In genomic region chrX:121301915-121302314, GRCm38 (mm10) we compare ENCODE assay signal across 20 mouse cellular contexts.
DNase-seq lines count a peak whose midpoint lies in the region; ATAC-seq and TF ChIP-seq lines count a peak whose summit lies in the region.
"Had no signal": no experiment of that assay in that cellular context is flagged by ENCODE, and none has a peak within 500 bp of the region (broad histone marks: within the 10 kb centered on the region; RNA-seq: fewer than 3 reads in every experiment).

No protein-coding gene starts in this region.

- TF ChIP-seq CTCF in hindbrain, postnatal 0 days (IDR thresholded peaks at IDR 0.05; ENCODE audit: low read depth) = no peak

- whole genome bisulfite sequencing in hindbrain, postnatal 0 days = 53% methylated on average over 6 of the region's 6 CpGs
- WGBS in hindbrain, embryonic 16.5 days = 53% methylated on average over 6 of the region's 6 CpGs
- WGBS in limb, embryonic 12.5 days = 40% methylated on average over 6 of the region's 6 CpGs
- 78% methylated on average over 6 of the region's 6 CpGs for whole genome bisulfite sequencing in limb, embryonic 10.5 days
- 43% methylated on average over 6 of the region's 6 CpGs for WGBS in intestine, embryonic 16.5 days

- no peak overlapping the region for H3K4me2 ChIP-seq in hindbrain, postnatal 0 days (ENCODE audit: low read depth, low read length)
- no peak overlapping the region for H3K4me2 ChIP-seq in hindbrain, embryonic 16.5 days (ENCODE audit: low read length)
- no peak overlapping the region for H3K4me2 ChIP-seq in limb, embryonic 12.5 days
- H3K4me2 ChIP-seq in intestine, embryonic 16.5 days (ENCODE audit: low read depth, low read length) = no peak overlapping the region
- H3K4me2 ChIP-seq: embryonic facial prominence, embryonic 15.5 days; hindbrain, embryonic 15.5 days had no signal

- H3K4me3 ChIP-seq in hindbrain, postnatal 0 days (ENCODE audit: low read length) = no peak overlapping the region
- H3K4me3 ChIP-seq in hindbrain, embryonic 16.5 days (ENCODE audit: low read length) = no peak overlapping the region
- no peak overlapping the region for H3K4me3 ChIP-seq in limb, embryonic 12.5 days (replicated peaks)
- no peak overlapping the region for H3K4me3 ChIP-seq in limb, embryonic 10.5 days
- H3K4me3 ChIP-seq in intestine, embryonic 16.5 days (ENCODE audit: low read length) = no peak overlapping the region
- H3K4me3 ChIP-seq: embryonic facial prominence, embryonic 15.5 days; hindbrain, embryonic 15.5 days; megakaryocyte, embryonic 14.5 days had no signal

- no peak for ATAC-seq in hindbrain, postnatal 0 days
- ATAC-seq in hindbrain, embryonic 16.5 days = no peak
- peak; percentile 66; the same call in 1 of the 2 replicates for ATAC-seq in limb, embryonic 12.5 days (ENCODE audit: insufficient number of reproducible peaks, insufficient read depth, low FRiP score, low TSS enrichment, low read depth)
- peak; percentile 80 for ATAC-seq in intestine, embryonic 16.5 days
- ATAC-seq: liver, postnatal 0 days; midbrain, embryonic 16.5 days had no signal

- no peaks in the 10 kb centered on the region for H3K27me3 ChIP-seq in hindbrain, postnatal 0 days (ENCODE audit: insufficient read depth, low read length)
- no peaks in the 10 kb centered on the region for H3K27me3 ChIP-seq in hindbrain, embryonic 16.5 days (replicated peaks; ENCODE audit: control insufficient read depth, insufficient read depth, low read length)
- H3K27me3 ChIP-seq in limb, embryonic 12.5 days = no peaks in the 10 kb centered on the region
- no peaks in the 10 kb centered on the region for H3K27me3 ChIP-seq in limb, embryonic 10.5 days (ENCODE audit: low read depth, poor library complexity, severe bottlenecking)
- no peaks in the 10 kb centered on the region for H3K27me3 ChIP-seq in intestine, embryonic 16.5 days (replicated peaks; ENCODE audit: control insufficient read depth, insufficient read depth, low read length)
- H3K27me3 ChIP-seq: embryonic facial prominence, embryonic 15.5 days; hindbrain, embryonic 15.5 days; megakaryocyte, embryonic 14.5 days had no signal

- no peaks in the 10 kb centered on the region for H3K9me3 ChIP-seq in hindbrain, postnatal 0 days (ENCODE audit: low read length)
- H3K9me3 ChIP-seq in hindbrain, embryonic 16.5 days (ENCODE audit: control insufficient read depth, low read length) = no peaks in the 10 kb centered on the region
- H3K9me3 ChIP-seq in limb, embryonic 12.5 days = no peaks in the 10 kb centered on the region
- no peaks in the 10 kb centered on the region for H3K9me3 ChIP-seq in limb, embryonic 10.5 days (replicated peaks)
- H3K9me3 ChIP-seq in intestine, embryonic 16.5 days (ENCODE audit: control insufficient read depth, low read length) = no peaks in the 10 kb centered on the region
- H3K9me3 ChIP-seq: embryonic facial prominence, embryonic 15.5 days; hindbrain, embryonic 15.5 days; megakaryocyte, embryonic 14.5 days had no signal

- H3K36me3 ChIP-seq in hindbrain, postnatal 0 days (ENCODE audit: insufficient read depth, low read length) = no peaks in the 10 kb centered on the region
- H3K36me3 ChIP-seq in hindbrain, embryonic 16.5 days (ENCODE audit: control insufficient read depth, insufficient read depth, low read length) = no peaks in the 10 kb centered on the region
- H3K36me3 ChIP-seq in limb, embryonic 12.5 days = no peaks in the 10 kb centered on the region
- no peaks in the 10 kb centered on the region for H3K36me3 ChIP-seq in limb, embryonic 10.5 days
- no peaks in the 10 kb centered on the region for H3K36me3 ChIP-seq in intestine, embryonic 16.5 days (ENCODE audit: control insufficient read depth, insufficient read depth, low read length)
- H3K36me3 ChIP-seq: embryonic facial prominence, embryonic 15.5 days; hindbrain, embryonic 15.5 days had no signal

- no peak overlapping the region for H3K9ac ChIP-seq in hindbrain, postnatal 0 days (replicated peaks; ENCODE audit: low read length)
- H3K9ac ChIP-seq in hindbrain, embryonic 16.5 days (ENCODE audit: low read depth, low read length) = no peak overlapping the region
- no peak overlapping the region for H3K9ac ChIP-seq in limb, embryonic 12.5 days (replicated peaks)
- no peak overlapping the region for H3K9ac ChIP-seq in intestine, embryonic 16.5 days (ENCODE audit: low read depth, low read length)
- H3K9ac ChIP-seq: embryonic facial prominence, embryonic 15.5 days; hindbrain, embryonic 15.5 days; liver, postnatal 0 days had no signal

- no peaks in the 10 kb centered on the region for H3K4me1 ChIP-seq in hindbrain, postnatal 0 days (ENCODE audit: insufficient read depth, low read length)
- H3K4me1 ChIP-seq in hindbrain, embryonic 16.5 days (ENCODE audit: control insufficient read depth, insufficient read depth, low read depth, low read length) = no peaks in the 10 kb centered on the region
- H3K4me1 ChIP-seq in limb, embryonic 12.5 days (replicated peaks) = no peaks in the 10 kb centered on the region
- no peaks in the 10 kb centered on the region for H3K4me1 ChIP-seq in limb, embryonic 10.5 days
- no peaks in the 10 kb centered on the region for H3K4me1 ChIP-seq in intestine, embryonic 16.5 days (ENCODE audit: control insufficient read depth, insufficient read depth, low read length)
- H3K4me1 ChIP-seq: embryonic facial prominence, embryonic 15.5 days; hindbrain, embryonic 15.5 days; megakaryocyte, embryonic 14.5 days had no signal

- DNase-seq in hindbrain, postnatal 0 days (ENCODE audit: low spot score) = peak; percentile 9
- no peak for DNase-seq in limb, embryonic 10.5 days (ENCODE audit: low spot score)
- peak; percentile 1 for DNase-seq in NIH3T3 (ENCODE audit: low read depth)
- no peak for DNase-seq in gastrocnemius, postnatal 25 days
- DNase-seq in frontal cortex, postnatal 14 days (ENCODE audit: low spot score in 2 of 2) = no peak
- DNase-seq: B cell, adult 2 months; cerebellum, adult 9-11 months; gastrocnemius, postnatal 10 days; heart, adult 18-20 months; heart, postnatal 36 days; liver, postnatal 0 days; thymus, postnatal 14 days had no signal

- H3K27ac ChIP-seq in hindbrain, postnatal 0 days = no peak overlapping the region
- no peak overlapping the region for H3K27ac ChIP-seq in hindbrain, embryonic 16.5 days (ENCODE audit: low read depth, low read length)
- no peak overlapping the region for H3K27ac ChIP-seq in limb, embryonic 12.5 days
- H3K27ac ChIP-seq in limb, embryonic 10.5 days = no peak overlapping the region
- H3K27ac ChIP-seq in intestine, embryonic 16.5 days (ENCODE audit: low read length) = no peak overlapping the region
- H3K27ac ChIP-seq: embryonic facial prominence, embryonic 15.5 days; hindbrain, embryonic 15.5 days; stomach, postnatal 0 days had no signal

Comparison
In these comparisons a context has a peak if more than half of its experiments do, and no peak if none do; other contexts are left out.
1. ATAC-seq: peak in limb, embryonic 12.5 days (single experiment) and intestine, embryonic 16.5 days (single experiment); none in hindbrain, postnatal 0 days (single experiment) and hindbrain, embryonic 16.5 days (single experiment).
2. DNase-seq: peak in hindbrain, postnatal 0 days (single experiment) and NIH3T3 (single experiment); none in limb, embryonic 10.5 days (single experiment), gastrocnemius, postnatal 25 days (single experiment) and frontal cortex, postnatal 14 days (0 of 2).